Mouse (Mus musculus): ENCODE measurements around the gene Rint1. TPM values are rescaled to one million over a fixed set of nuclear protein-coding genes. Genes with fewer than 3 reads are reported as not detected.
A peak's percentile ranks its signal among the peaks of the same experiment; 100 is the strongest.

Rint1 gene
- polyA plus RNA-seq (2012; fragmentation: generic; extraction: Trizol) = 8.3 TPM

DNA sequence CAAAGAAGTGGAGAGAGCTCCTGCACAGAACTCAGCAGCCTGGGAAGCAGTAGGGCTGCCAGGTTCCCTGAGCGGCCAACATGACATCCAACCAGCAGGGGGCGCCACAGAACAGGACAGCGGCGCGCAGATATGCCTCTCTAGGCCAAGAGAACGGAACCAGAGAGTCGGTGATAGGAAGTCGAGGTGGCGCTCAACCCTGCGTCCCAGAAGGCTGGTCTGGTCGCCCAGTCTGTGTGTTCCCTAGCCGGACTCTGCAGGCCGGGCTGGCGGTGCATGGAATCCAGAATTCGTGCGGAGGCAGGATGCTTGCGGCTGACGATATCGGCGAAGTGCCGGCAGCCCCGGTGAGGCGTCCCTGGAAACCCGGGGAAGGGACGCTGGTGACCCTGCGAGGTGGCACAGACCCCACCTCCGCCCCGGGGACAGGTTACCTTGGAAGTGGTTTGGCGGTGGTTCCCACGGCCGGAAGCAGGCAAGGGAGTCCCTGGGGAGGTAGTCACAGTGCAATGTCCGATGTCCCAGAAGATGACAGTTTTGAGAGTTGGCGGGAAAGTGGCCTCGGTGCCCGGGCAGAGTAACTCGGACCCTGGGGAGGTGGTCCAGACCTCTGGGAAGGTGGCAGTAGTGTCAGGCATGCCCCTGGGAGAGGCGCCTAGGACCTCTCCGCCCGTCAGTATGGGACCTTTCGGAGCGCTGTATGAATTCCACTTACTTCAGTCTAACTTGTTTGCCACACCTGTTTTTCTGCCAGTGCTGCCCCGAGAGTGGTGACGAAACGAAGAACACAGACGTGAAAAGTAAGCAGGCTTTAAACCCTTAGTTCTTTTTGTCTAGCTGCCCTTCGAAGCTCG lies at the start of gene Rint1:
Rint1 (plus strand) TSS at position 176 of the 854 bp plus-strand sequence.
- peaks cover 5% of the 10 kb centered on the region for H3K36me3 ChIP-seq (ENCODE audit: control insufficient read depth, insufficient read depth)
- H3K4me2 ChIP-seq (ENCODE audit: low read depth) = peak within 1 kb of the TSS; percentile 88
- no peaks in the 10 kb centered on the region for H3K27me3 ChIP-seq (ENCODE audit: control insufficient read depth, insufficient read depth, insufficient read length)
- peaks cover 15% of the 10 kb centered on the region for H3K79me2 ChIP-seq (ENCODE audit: control insufficient read depth, insufficient read depth)
- H3ac ChIP-seq (ENCODE audit: control insufficient read depth, insufficient read length) = peak within 1 kb of the TSS; percentile 49
- TF ChIP-seq E2F4 (IDR thresholded peaks at IDR 0.05; ENCODE audit: insufficient read depth) (no peak), USF1 (IDR thresholded peaks at IDR 0.05; ENCODE audit: low read depth) (no peak), POLR2A (IDR thresholded peaks at IDR 0.05; ENCODE audit: insufficient read length, low read depth) (peak; percentile 97), MAX (IDR thresholded peaks at IDR 0.05; ENCODE audit: low read depth) (no peak), CEBPB (IDR thresholded peaks at IDR 0.05; ENCODE audit: insufficient read depth, poor library complexity, severe bottlenecking) (no peak), POLR2AphosphoS2 (IDR thresholded peaks at IDR 0.05; ENCODE audit: insufficient read length, low read depth) (peak; percentile 94), MYOG (IDR thresholded peaks at IDR 0.05; ENCODE audit: control insufficient read depth in 1 of 3, insufficient read depth in 1 of 3, insufficient read length in 2 of 3, low read depth in 2 of 3) (peak in 1 of 3 experiments; percentile 24), REST (IDR thresholded peaks at IDR 0.05; ENCODE audit: insufficient read depth, insufficient read length) (peak; percentile 16), MYOD1 (IDR thresholded peaks at IDR 0.05; ENCODE audit: control insufficient read depth in 1 of 3, insufficient read length in 2 of 3, low read depth in 2 of 3) (peak in 1 of 3 experiments; percentile 5), TCF12 (IDR thresholded peaks at IDR 0.05; ENCODE audit: insufficient read depth, poor library complexity, severe bottlenecking) (no peak), TCF3 (IDR thresholded peaks at IDR 0.05; ENCODE audit: insufficient read length, low read depth) (no peak), SRF (IDR thresholded peaks at IDR 0.05; ENCODE audit: control insufficient read depth, insufficient read length, low read depth) (peak; percentile 30)
- peak within 1 kb of the TSS; percentile 92 for H3K4me3 ChIP-seq

DNA sequence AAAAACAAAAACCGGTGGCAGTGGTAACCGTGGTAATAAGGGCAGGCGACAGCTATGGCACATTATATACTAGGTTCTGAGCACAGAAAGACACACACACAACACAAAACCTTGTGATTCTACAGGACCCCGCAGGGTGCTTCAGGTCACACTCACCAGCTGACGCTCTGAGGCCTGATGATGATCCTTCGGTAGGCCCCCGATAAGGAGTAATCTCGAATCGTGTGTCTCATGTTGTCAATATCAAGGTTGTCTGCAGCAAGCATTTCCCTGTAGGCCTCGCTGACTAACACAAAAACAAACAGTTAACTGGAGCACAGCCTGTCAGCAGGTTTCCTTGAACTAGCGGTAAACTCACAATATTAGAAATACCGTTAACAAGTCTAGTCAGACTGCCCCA lies 44.2 kb upstream of the Rint1 start:
- TF ChIP-seq SRF (IDR thresholded peaks at IDR 0.05; ENCODE audit: control insufficient read depth, insufficient read length, low read depth) = no peak
- no peak for TF ChIP-seq MAX (IDR thresholded peaks at IDR 0.05; ENCODE audit: low read depth)
- no peak for TF ChIP-seq POLR2AphosphoS2 (IDR thresholded peaks at IDR 0.05; ENCODE audit: insufficient read length, low read depth)
- TF ChIP-seq REST (IDR thresholded peaks at IDR 0.05; ENCODE audit: insufficient read depth, insufficient read length) = no peak
- TF ChIP-seq USF1 (IDR thresholded peaks at IDR 0.05; ENCODE audit: low read depth) = no peak
- no peak for TF ChIP-seq POLR2A (IDR thresholded peaks at IDR 0.05; ENCODE audit: insufficient read length, low read depth)
- no peak for TF ChIP-seq TCF12 (IDR thresholded peaks at IDR 0.05; ENCODE audit: insufficient read depth, poor library complexity, severe bottlenecking)
- no peak for TF ChIP-seq CEBPB (IDR thresholded peaks at IDR 0.05; ENCODE audit: insufficient read depth, poor library complexity, severe bottlenecking)
- TF ChIP-seq MYOD1 (IDR thresholded peaks at IDR 0.05; ENCODE audit: control insufficient read depth in 1 of 3, insufficient read length in 2 of 3, low read depth in 2 of 3) = no peak
- no peak for TF ChIP-seq MYOG (IDR thresholded peaks at IDR 0.05; ENCODE audit: control insufficient read depth in 1 of 3, insufficient read depth in 1 of 3, insufficient read length in 2 of 3, low read depth in 2 of 3)
- TF ChIP-seq TCF3 (IDR thresholded peaks at IDR 0.05; ENCODE audit: insufficient read length, low read depth) = no peak
- TF ChIP-seq E2F4 (IDR thresholded peaks at IDR 0.05; ENCODE audit: insufficient read depth) = no peak
- Histone ChIP-seq H3K4me3 (no peak overlapping the region), H3K36me3 (ENCODE audit: control insufficient read depth, insufficient read depth) (peaks cover 11% of the 10 kb centered on the region), H3K27me3 (ENCODE audit: control insufficient read depth, insufficient read depth, insufficient read length) (no peaks in the 10 kb centered on the region), H3K79me2 (ENCODE audit: control insufficient read depth, insufficient read depth) (no peaks in the 10 kb centered on the region), H3ac (ENCODE audit: control insufficient read depth, insufficient read length) (no peak overlapping the region), H3K4me2 (ENCODE audit: low read depth) (no peak overlapping the region)

DNA sequence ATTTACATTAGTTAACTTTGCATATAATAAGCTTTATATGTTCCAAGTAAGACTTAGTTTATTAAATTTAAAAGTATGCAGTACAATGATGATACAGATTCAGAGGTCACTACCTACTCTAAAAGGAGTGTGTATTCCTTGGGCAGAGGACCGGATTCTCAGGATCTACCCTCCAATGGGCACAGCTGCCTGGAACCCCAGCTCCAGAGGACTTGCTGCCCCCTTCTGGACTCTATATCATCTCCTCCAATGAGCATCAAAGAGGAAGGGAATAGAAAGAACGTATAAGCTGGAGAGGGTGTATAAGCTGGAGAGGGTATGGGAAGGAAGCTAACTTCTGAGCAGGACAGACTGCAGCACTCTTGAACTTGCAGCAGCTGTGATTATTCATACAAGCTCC lies 37.6 kb upstream of the Rint1 start:
- H3K4me2 ChIP-seq (ENCODE audit: low read depth) = no peak overlapping the region
- H3K27me3 ChIP-seq (ENCODE audit: control insufficient read depth, insufficient read depth, insufficient read length) = no peaks in the 10 kb centered on the region
- H3K4me3 ChIP-seq = no peak overlapping the region
- TF ChIP-seq SRF (IDR thresholded peaks at IDR 0.05; ENCODE audit: control insufficient read depth, insufficient read length, low read depth) = no peak
- TF ChIP-seq POLR2A (IDR thresholded peaks at IDR 0.05; ENCODE audit: insufficient read length, low read depth) = no peak
- TF ChIP-seq TCF3 (IDR thresholded peaks at IDR 0.05; ENCODE audit: insufficient read length, low read depth) = no peak
- no peak for TF ChIP-seq MAX (IDR thresholded peaks at IDR 0.05; ENCODE audit: low read depth)
- no peak for TF ChIP-seq USF1 (IDR thresholded peaks at IDR 0.05; ENCODE audit: low read depth)
- TF ChIP-seq TCF12 (IDR thresholded peaks at IDR 0.05; ENCODE audit: insufficient read depth, poor library complexity, severe bottlenecking) = no peak
- no peak for TF ChIP-seq E2F4 (IDR thresholded peaks at IDR 0.05; ENCODE audit: insufficient read depth)
- TF ChIP-seq POLR2AphosphoS2 (IDR thresholded peaks at IDR 0.05; ENCODE audit: insufficient read length, low read depth) = no peak
- TF ChIP-seq CEBPB (IDR thresholded peaks at IDR 0.05; ENCODE audit: insufficient read depth, poor library complexity, severe bottlenecking) = no peak
- TF ChIP-seq MYOG (IDR thresholded peaks at IDR 0.05; ENCODE audit: control insufficient read depth in 1 of 3, insufficient read depth in 1 of 3, insufficient read length in 2 of 3, low read depth in 2 of 3) = no peak
- no peak for TF ChIP-seq REST (IDR thresholded peaks at IDR 0.05; ENCODE audit: insufficient read depth, insufficient read length)
- peaks cover 11% of the 10 kb centered on the region for H3K36me3 ChIP-seq (ENCODE audit: control insufficient read depth, insufficient read depth)
- H3K79me2 ChIP-seq (ENCODE audit: control insufficient read depth, insufficient read depth) = no peaks in the 10 kb centered on the region
- no peak overlapping the region for H3ac ChIP-seq (ENCODE audit: control insufficient read depth, insufficient read length)

DNA sequence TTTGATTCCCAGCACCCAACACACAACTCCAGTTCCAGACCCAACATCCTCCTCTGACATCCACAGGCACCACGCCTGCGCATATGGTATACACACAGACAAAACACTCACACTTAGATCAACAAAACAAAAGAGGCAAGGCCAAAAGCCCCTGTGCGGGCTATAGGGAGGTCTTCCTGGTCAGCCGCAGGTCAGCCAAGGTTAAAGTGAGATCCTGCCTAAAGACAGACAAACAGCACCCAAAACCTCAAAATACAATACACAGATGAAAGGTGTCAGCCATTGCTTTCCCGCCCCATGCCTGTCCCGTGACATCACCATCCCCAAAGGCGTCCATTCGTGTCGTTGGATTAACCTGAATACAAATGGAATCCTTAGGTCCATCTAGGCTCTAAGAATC lies 31.9 kb upstream of the Rint1 start:
- no peaks in the 10 kb centered on the region for H3K79me2 ChIP-seq (ENCODE audit: control insufficient read depth, insufficient read depth)
- no peak overlapping the region for H3K4me2 ChIP-seq (ENCODE audit: low read depth)
- H3K27me3 ChIP-seq (ENCODE audit: control insufficient read depth, insufficient read depth, insufficient read length) = no peaks in the 10 kb centered on the region
- peaks cover under 1% of the 10 kb centered on the region for H3K36me3 ChIP-seq (ENCODE audit: control insufficient read depth, insufficient read depth)
- H3K4me3 ChIP-seq = no peak overlapping the region
- TF ChIP-seq MYOD1 (IDR thresholded peaks at IDR 0.05; ENCODE audit: control insufficient read depth in 1 of 3, insufficient read length in 2 of 3, low read depth in 2 of 3) (no peak), CEBPB (IDR thresholded peaks at IDR 0.05; ENCODE audit: insufficient read depth, poor library complexity, severe bottlenecking) (no peak), TCF3 (IDR thresholded peaks at IDR 0.05; ENCODE audit: insufficient read length, low read depth) (no peak), SRF (IDR thresholded peaks at IDR 0.05; ENCODE audit: control insufficient read depth, insufficient read length, low read depth) (no peak), TCF12 (IDR thresholded peaks at IDR 0.05; ENCODE audit: insufficient read depth, poor library complexity, severe bottlenecking) (no peak), E2F4 (IDR thresholded peaks at IDR 0.05; ENCODE audit: insufficient read depth) (no peak), REST (IDR thresholded peaks at IDR 0.05; ENCODE audit: insufficient read depth, insufficient read length) (no peak), MAX (IDR thresholded peaks at IDR 0.05; ENCODE audit: low read depth) (no peak), POLR2A (IDR thresholded peaks at IDR 0.05; ENCODE audit: insufficient read length, low read depth) (no peak), USF1 (IDR thresholded peaks at IDR 0.05; ENCODE audit: low read depth) (no peak), POLR2AphosphoS2 (IDR thresholded peaks at IDR 0.05; ENCODE audit: insufficient read length, low read depth) (no peak), MYOG (IDR thresholded peaks at IDR 0.05; ENCODE audit: control insufficient read depth in 1 of 3, insufficient read depth in 1 of 3, insufficient read length in 2 of 3, low read depth in 2 of 3) (no peak)
- H3ac ChIP-seq (ENCODE audit: control insufficient read depth, insufficient read length) = no peak overlapping the region

Measured in myocyte (in vitro differentiated cells).